Mouse (Mus musculus) layer of hippocampus, postnatal 14 days (tissue): ENCODE data around the gene Fam49a. TPM values are rescaled to one million over a fixed set of nuclear protein-coding genes. Genes with fewer than 3 reads are reported as not detected.
"Not testable (repeated sequence)": the region's sequence is repeated elsewhere in the genome, so short reads cannot be mapped to it uniquely, and the experiment has no call there.

Experiments used
- DNase-seq, 2 experiments: peaks; one replicate each; pipeline ENCODE4 v3.0.0; 2021 to 2022; ENCODE audit warnings: low spot score in 2 of 2, mixed read lengths in 1 of 2
- total RNA-seq, 2 experiments: library from RNA; stranded (reverse); gene quantifications; 2 replicates each; pipeline ENCODE4 v1.2.3; 2021

Fam49a gene
- total RNA-seq, 2 experiments from 2014 or later, result 203 to 209 TPM

DNA sequence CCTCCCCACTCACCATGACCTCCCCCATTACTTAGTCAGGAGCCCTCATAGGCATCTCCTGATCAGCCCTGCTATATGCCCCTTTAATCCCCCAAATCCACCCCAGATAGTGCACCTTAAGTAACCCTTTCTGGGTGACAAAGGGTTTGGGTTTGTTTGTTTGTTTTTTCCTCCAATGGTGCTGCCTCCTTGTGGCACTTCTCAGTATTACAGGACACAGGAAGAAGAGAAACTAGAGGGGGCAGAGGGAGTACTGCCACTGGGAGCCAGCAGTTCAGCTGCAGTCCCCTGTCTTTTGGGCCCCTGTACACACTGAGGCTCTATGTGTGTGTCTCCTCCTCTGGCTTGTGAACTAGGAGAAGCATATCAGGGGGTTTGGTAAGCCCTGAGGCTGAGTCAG, 51.5 kb downstream of the Fam49a start:
- no peak for DNase-seq

DNA sequence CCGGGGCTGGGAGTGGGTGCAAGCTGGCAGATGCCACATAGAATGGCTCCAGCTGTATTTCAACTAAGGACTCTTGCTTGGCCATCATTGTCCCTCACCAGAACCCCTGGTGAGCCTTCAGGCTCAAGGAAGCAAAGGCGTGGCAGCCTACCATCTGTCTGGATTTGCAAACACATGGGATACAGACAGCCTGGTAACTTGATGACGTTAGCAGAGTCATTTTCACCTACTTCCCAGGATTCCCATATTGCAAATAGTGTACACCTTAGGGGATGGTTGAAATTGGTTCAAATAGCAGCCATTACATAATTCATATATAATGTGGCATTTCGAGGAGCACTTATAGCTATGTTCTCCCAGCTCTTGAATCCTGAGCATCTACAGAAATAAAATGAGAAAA, 52.0 kb downstream of the Fam49a start:
- DNase-seq, result no peak

DNA sequence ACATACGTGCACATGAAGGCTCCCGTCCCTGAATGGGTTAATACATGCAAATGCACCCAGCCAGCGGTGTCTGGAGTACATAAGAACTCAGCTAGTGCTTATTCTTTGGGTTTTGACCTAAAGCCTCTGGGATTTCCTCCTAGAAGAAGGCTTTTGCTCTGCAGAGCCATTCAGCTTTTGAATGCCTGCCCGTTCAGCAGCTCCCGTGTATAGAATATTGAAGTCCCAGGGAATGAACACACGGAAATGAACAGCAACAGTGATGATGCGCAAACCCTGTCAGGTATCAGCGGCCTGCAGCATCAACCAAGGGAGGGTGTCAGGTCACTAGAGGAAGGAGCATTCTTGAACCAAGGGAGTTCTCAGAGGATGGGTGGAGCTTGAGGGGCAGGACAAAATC, 52.4 kb downstream of the Fam49a start:
- DNase-seq, result no peak

DNA sequence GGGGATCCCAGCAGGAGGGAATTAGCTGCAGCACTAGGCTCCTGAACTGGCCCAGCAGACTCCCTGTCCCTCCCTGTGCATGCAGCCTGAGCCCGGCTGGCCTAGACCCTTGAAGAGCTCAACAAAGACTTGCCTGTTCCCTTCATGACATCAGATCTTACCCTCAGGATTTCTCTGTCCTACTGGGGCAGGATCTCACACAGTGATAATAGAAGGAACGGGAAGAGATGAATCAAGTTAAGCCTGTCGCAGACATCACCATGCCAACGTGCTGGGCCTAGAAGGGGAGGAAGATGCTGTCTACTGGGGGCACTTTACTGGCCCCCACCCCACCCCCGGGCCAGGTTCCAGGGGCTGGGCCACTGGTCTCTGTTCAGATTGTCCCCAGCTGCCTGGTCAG, 53.1 kb downstream of the Fam49a start:
- DNase-seq, result no peak

DNA sequence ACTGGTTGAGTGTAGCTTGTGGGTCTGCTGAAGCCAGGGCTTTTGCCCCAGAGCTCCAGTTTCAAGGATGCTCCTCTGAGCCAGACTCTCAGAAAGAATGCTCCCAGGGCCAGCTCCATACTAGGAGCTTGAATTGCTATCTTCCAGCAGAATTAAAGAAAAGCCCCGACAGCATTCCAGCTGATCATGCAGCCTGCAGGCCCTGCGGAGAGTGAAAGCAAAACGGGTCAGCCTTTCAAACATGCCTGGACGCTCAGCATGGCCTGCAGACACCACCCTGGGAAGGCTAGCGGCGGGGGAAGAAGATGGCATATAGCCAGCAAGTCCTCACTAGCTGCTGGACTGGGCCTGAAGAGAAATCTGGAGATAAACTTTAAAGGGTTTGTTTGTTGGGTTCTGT, 55.0 kb downstream of the Fam49a start:
- DNase-seq, result no peak

DNA sequence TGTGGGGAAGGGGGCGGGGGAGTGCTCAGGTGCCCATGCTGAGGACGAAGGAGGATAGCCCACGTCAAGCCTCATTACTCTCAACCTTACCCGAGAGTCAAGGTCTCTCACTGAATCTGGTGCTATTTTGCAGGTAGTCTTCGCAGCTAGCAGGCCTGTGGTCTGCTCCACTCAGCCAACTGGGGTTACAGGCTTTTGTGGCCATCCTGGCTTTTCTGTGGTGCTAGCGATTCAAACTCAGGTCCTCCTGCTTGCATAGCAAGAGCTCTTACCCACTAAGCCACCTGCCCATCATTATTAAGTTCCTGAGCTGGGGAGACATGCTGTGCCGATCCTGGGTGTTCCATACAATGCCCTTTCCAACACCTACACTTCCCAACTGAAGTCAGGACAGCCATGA, 55.7 kb downstream of the Fam49a start:
- no peak for DNase-seq

DNA sequence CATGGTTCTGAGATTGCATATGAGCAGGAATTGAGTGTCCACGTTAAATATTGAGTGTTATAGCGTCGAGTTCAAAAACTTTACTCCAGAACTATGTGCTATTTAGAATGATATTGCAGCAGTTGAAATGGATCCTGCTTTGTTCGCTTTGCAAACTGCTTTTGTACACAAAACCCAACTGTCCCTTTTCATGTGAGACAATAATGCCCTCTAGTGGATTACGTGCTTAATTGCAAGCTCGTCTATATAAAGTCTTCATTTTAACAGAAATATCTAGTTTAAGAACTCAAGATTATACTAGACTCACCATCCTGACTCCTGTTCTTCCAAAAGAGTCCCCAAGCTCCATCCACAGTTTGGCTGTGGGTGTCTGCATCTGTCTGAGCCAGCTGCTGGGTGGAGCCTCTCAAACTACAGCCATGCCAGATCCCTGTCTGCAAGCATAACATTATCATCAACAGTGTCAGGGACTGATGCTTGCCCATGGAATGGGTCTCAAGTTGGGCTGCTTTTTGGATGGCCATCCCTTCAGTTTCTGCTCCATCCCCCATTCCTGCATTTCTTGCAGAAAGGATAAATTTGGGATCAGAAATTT, 56.3 kb downstream of the Fam49a start:
- peak in 1 of 2 experiments; percentile 75 for DNase-seq

DNA sequence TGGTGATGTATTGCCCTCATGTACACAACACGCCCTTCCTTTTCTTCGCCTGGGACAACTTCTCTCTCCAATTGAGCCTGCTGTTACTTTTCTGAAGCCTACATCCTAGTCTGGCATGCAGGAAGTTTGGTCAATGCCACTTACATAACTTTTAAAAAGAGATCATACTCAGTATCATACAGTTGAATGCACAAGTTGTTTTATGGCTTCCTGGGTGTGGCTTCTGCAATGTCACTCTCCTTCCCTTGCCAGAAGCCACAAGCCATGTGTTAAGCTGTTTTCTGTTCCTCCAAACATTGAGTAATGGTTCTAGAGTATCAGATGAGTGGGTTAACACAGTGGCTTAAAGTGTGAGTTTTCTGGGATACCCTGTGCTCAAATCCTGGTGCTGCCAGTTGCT, 58.8 kb downstream of the Fam49a start:
- no peak for DNase-seq

DNA sequence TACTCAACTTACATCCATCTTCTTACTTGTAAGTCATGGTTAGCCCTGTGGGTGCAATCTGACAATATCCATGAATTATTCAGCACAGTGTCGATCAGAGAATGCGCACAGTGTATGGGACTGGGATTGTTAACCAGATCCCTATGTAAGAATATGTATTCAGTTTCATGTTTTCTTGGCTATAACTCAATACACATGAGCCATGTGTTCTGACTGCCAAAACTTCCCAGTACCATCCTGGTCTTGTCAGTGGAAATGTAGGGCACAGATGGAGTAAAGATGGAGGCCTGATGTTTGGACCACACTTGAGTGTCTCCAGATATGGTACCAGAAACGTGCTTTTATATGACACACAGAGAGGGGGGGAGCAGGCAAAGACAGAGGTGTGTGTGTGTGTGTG, 59.2 kb downstream of the Fam49a start:
- no peak for DNase-seq

DNA sequence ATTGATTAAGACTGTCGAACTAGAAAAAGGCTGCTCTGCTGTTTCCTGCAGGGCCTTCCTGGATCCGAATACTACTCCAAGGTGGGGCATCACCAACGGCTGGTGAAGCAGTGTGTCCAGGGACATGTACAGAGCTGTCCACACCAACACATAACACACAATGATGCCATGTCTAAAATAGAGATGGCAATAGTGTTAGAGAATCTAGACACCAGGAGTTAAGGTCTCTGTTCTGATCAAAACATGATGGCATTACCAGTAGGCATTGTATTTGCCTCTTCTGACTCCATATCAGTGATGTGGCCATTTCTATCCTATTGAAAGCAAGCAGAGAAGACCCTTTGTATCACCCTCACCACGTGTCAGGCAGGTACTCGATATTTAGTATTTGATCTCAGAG, 61.1 kb downstream of the Fam49a start:
- no peak for DNase-seq

DNA sequence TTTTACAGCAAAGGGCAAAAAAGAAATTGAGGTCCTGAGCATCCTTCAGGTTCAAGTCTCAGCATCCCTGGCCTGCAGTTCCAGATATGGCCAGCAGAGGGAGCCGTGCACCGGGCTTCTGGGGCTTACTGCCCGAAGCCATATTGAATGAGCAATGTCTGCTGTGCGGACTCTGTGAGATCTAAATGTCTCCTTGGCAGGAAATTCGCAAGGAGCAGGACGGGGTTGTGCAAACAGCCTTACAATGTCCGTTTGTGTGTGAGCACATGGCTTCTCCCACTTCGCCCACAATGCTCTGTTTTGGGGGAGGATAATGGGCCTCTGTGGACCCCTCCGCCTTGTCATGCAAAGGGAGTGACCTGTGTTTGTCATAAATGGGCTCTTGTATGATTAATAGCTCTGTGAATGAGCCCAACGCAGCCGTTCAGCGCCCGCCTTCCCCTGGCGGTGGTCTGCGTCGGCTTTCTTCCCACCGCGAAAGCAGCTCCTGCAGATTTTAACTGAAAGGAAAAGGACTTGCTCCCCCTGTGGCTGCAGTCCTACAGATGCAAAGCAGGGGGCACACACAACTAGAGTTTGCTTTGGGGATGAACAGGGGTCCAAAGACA, 61.8 kb downstream of the Fam49a start:
- peak; percentile 93 for DNase-seq

DNA sequence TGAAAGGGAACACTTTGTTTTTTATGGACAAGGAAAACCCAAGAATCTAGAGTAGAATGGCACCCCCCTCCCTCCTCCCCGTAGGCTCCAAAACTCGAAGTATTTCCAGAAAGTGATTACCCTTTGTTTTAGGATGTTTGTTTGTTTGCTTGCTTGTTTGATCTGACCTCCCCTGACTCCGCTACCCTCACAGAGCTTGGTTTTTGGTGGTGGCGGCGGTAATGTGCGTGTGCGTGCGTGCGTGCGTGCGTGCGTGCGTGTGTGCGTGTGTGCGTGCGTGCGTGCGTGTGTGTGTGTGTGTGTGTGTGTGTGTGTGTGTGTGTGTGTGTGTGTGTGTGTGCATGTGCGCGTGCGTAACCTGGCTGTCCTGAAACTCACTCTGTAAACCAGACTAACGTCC, 62.3 kb downstream of the Fam49a start:
- DNase-seq, result not testable (repeated sequence)

DNA sequence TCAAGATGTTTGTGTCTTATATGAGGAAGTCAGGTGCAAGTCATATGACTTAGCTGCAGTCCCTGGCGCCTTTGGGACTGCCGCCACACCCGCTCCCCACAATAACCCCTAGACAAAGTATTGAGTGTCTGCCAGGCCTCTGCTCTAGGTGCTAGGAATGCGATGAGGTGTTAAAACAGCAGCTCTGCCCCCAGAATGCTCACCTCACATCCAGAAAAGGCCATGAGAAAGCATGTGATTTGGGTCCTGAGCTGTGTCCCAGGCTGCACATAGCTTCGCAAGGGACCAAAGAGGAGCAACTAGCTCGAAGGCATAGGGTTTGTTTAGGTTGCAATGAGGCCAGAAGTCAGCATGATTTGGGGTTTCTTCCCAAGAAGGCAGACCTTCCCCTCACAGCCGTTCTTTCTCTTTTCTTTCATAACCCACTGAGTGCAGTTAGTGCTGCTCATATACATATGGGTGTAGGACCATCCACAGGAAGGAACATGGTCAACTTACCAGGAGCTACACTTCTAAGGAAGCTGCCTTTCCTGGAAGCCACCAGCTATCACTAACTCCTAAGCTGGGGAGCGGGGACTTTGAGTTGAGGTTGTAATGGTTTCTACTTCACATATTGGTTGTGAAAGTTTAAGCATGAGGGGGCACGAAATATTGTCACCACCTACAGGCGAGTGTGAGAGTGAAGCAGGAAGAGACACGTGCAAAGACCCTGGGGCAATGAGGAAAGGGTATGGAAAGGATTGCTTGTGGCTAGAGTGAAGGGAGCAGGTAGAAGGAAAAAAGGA, 71.8 kb downstream of the Fam49a start:
- DNase-seq, result no peak

DNA sequence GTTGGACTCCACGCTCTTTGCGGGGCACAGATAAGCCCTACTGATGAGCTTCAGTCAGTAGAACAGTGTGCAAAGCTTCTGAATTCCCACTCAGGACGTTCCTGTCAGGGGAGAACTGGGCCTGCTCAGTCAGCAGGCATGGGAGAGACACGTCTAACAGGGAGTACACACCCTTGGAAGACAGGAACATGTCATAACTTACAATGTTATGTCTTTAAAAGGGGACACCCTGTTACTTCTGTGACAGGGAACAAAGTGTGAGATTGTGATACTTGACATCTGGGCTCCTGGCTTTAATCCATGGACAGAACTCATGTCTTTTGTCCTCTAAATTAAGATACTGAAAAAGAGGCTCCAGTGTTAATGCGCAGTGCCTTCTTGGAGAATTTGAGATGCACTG, 72.5 kb downstream of the Fam49a start:
- DNase-seq, result no peak

DNA sequence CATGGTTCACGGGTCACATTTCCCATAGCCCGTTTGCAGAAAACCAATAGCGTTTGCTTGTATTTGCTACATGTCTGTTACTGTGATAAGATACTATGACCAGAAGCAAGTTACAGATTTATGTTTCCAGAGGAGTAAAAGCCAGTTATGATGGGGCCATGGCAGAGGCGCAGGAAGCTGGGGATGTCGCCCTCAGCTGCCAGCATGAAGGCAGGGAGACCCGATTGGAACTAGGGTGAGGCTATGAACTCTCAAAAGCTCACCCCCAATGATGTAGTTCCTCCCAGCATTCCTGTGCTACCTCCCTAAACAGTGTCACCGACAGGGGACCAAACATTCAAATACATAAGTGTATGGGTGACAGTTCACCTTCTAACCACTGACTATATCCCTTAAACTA, 73.6 kb downstream of the Fam49a start:
- DNase-seq, result no peak

DNA sequence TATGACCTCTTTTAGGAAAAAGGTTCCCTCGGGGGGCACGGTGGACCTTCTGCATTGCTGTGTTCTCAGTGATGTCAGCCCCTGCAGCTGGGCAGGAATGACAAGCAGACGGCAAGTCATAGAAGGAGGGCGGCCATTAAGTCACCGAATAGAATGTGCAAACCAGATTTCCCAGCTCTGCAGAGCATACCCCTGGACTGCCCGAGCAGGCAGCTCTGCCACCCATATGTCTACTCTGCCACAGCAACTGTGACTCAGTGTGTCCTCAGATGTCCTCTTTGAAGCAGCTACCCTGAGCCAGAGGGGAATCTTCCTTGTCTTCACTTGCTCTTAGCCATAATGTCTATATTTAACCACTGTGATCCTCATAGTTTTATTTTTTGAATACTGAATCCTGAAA, 75.4 kb downstream of the Fam49a start:
- DNase-seq, result no peak

DNA sequence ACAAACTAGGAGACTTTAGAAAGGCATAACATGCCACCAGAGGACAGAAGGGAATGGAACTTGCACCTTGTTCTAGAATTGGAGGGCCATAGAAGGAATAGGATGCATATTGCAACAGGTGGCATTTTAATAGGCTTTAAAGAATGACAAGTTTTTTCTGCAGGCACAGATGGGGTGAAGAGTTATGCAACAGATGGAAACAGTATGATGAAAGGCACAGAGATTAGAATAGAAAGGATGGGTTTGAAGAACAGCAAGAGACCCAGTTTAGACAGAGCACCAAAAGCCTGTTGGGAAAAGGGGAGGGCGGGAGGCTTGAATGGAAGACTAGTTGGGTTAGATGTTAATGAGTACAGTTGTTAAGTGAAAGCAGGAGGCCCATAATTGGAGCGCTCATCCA, 81.4 kb downstream of the Fam49a start:
- peak in 1 of 2 experiments; percentile 70 for DNase-seq

DNA sequence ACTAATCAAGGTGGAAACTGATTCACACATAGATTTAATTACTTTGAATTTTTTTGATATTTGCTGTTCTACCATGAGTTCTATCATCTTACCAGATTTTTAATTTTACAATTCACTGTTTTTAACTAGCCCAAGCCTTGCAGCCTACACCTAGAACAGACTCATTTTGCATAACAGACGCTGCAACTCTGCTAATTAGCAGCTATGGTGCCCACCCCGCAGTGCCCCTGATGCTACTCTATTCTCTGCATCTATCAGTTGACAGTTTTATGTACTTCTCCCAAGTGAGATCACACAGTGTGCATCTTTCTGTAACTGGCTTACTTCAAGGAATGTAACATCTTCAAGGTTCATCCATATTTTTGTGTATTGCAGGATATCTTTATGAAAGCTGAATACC, 86.7 kb downstream of the Fam49a start:
- DNase-seq, result peak in 1 of 2 experiments; percentile 52

DNA sequence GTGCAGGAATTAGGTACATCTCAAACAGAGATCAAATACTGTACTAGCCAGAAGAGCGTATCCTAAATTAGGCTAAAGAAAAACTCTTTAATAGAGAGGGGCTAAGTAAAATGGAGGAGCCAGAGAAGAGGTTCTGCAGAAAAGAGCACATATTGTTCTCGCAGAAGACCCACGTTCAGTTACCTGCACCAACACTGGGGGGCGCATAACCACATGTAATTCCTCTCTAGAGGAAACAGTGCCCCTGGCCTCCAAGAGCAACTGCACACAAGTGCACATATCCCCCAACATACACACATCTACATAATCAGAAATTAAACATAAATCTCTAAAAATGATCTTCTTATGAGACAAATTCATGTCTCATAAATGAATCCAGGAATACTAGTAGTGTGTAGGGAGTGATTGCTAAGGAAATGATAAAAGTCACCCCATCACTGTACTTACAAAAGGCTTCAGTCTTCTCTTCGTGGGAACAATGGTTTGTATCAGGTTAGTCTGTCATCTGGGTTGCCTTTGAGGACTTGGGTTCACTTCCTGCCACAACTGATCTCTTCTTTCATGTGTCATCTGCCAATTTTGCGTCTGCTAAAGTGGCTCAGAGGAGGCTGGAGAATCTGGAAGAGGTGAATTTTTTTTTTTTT, 87.8 kb downstream of the Fam49a start:
- no peak for DNase-seq

DNA sequence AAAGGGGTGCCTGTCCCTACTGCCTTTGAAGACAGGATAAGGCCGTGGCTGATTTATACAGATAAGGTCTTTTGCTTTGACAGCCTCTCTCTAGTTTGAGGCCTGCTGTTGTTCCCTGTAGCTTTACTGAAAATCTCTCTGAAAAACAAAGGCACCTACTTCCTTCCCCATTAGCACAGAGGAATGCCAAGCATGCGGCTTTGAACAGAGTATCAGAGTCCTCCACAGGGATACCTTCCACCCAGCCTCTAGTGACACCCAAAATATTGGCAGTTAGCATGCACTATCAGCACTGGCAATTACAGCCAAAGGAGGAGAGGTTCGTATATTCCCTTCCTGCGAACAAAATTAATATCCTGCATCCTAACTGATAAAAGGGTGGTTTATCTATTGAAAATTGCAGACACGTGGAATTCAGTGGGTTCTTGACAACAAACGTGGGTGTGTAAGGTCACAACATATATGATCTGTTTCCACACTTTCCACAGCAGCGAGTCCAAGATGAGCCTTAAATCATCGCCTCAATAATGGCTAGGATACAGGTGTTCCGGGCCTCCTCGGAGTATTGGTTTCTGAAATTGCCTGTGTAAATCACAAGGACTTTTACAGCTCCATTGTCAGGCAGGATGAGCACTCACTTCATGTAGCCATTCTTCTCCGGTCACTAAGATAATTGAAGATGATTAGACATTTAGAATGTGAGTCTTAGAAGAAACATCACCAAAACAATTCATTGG, 90.0 kb downstream of the Fam49a start:
- DNase-seq, result no peak

DNA sequence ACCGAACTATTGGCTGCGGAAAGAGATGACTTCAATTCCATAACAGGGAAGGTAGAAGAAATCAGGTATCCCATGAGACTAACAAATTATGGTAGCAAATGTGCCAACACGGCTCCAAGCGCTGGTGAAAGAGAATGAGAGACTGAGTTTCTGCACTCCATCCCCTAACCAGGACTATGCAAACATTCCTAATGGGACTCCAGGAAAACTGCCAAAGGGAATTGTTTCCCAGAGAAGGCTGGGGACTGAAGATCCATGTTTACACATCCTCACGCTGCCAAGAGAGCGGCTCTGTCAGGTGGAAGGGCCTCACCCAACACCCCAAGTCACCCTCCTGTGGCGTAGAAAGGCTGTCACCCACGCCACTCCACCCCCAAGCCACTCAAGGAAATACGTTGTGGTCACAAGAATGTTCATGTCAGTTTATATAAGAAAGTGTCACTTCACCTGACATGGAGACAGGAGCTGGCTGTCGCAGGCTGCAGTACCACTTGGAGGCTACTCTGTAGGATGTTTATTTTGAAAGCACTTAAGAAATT, 92.2 kb downstream of the Fam49a start:
- DNase-seq, result no peak
